Mouse (Mus musculus): Measurements from ENCODE around the gene Wfdc2. TPM values are rescaled to one million over a fixed set of nuclear protein-coding genes. Genes with fewer than 3 reads are reported as not detected.

The Wfdc2 gene
- polyA plus RNA-seq, 1 experiment: 1,286 TPM

DNA sequence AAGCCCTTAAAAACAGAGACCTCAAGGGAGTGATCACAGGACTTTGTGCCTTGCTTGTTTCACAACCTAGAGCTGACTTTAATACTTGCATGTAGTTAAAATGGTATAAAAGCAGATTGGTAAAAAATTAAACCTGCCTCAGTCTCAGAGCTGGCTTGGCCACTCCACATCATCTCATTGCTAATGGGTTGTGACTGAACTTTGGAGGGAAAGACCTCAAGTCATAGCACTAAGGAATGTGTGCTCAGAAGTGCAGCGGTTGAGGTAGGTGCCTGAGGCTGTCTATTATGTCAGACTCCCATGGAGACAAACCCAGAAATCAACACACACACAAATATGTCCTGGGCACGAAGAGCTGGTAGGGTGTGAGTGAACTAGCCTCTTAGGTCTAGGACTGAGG, 18.5 kb upstream of the Wfdc2 start:
- 51% methylated on average over 2 of the region's 2 CpGs for WGBS
- peaks cover 7% of the 10 kb centered on the region for H3K4me1 ChIP-seq (ENCODE audit: control insufficient read depth, insufficient read depth, low read length)
- TF ChIP-seq CTCF (IDR thresholded peaks at IDR 0.05; ENCODE audit: insufficient read depth, low read length) (no peak), POLR2A (IDR thresholded peaks at IDR 0.05; ENCODE audit: borderline replicate concordance, extremely low read depth, low read depth, low read length) (no peak)
- H3K4me3 ChIP-seq (replicated peaks; ENCODE audit: extremely low read depth, low read depth, low read length): no peak overlapping the region
- DNase-seq: no peak

DNA sequence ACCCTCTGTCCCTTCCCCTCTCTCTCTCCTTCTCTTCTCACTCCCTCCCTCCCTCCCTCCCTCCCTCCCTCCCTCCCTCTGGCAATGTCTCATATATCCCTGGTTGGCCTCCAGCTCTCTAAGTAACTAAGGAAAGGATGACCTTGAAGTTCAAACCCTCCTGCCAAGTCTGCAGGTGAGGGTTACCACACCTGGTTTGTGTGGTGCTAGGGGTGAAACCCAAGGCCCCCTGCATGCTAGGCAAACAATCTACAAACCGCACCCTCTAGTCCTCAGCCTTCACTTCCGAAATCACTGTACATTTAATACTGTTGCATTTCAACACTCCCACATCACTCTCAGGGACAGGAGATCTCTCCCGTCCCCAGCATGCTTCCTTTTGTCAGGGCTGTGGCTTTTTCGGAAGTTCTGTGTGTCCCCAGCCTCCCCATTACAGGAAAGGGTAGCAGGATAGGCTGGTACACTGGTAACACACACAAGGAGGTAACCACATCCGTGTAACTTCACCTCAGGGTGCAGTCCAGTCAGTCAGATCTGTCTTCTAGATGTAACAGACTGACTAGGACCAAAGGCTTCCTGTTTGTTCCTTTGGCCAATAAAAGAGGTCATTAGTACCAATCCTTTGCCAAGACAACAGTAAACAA, 17.6 kb upstream of the Wfdc2 start:
- WGBS: 32% methylated on average over 5 of the region's 5 CpGs
- no peak for DNase-seq
- H3K4me3 ChIP-seq (replicated peaks; ENCODE audit: extremely low read depth, low read depth, low read length): no peak overlapping the region
- TF ChIP-seq CTCF (IDR thresholded peaks at IDR 0.05; ENCODE audit: insufficient read depth, low read length) (no peak), POLR2A (IDR thresholded peaks at IDR 0.05; ENCODE audit: borderline replicate concordance, extremely low read depth, low read depth, low read length) (no peak)
- peaks cover 9% of the 10 kb centered on the region for H3K4me1 ChIP-seq (ENCODE audit: control insufficient read depth, insufficient read depth, low read length)

DNA sequence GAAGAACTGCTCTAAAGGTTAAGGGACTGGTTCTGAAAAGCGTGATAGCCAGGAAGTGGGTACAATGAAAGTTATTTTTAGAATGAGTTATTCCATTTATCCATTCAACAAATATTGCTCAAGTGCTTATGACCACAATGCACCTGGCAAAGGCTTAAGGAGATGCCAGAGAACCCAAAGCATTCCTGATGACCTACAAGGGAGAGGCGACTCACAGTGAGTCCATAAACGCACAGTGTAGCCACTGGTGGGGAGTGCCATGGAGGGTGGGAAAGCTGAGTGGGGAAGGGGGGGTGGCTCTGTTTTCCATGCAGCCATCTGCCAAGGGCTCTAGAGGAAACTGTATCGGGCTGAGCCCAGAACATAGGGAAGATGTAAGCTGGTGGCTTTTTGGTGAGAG, 12.9 kb upstream of the Wfdc2 start:
- TF ChIP-seq POLR2A (IDR thresholded peaks at IDR 0.05; ENCODE audit: borderline replicate concordance, extremely low read depth, low read depth, low read length): peak; percentile 36; the same call in 1 of the 2 replicates
- TF ChIP-seq CTCF (IDR thresholded peaks at IDR 0.05; ENCODE audit: insufficient read depth, low read length): no peak
- Histone ChIP-seq H3K4me3 (replicated peaks; ENCODE audit: extremely low read depth, low read depth, low read length) (peak overlapping the region; percentile 14), H3K4me1 (ENCODE audit: control insufficient read depth, insufficient read depth, low read length) (peaks cover 5% of the 10 kb centered on the region; the same call in 1 of the 2 replicates)
- 24% methylated on average over 4 of the region's 4 CpGs for WGBS
- peak; percentile 43 for DNase-seq

DNA sequence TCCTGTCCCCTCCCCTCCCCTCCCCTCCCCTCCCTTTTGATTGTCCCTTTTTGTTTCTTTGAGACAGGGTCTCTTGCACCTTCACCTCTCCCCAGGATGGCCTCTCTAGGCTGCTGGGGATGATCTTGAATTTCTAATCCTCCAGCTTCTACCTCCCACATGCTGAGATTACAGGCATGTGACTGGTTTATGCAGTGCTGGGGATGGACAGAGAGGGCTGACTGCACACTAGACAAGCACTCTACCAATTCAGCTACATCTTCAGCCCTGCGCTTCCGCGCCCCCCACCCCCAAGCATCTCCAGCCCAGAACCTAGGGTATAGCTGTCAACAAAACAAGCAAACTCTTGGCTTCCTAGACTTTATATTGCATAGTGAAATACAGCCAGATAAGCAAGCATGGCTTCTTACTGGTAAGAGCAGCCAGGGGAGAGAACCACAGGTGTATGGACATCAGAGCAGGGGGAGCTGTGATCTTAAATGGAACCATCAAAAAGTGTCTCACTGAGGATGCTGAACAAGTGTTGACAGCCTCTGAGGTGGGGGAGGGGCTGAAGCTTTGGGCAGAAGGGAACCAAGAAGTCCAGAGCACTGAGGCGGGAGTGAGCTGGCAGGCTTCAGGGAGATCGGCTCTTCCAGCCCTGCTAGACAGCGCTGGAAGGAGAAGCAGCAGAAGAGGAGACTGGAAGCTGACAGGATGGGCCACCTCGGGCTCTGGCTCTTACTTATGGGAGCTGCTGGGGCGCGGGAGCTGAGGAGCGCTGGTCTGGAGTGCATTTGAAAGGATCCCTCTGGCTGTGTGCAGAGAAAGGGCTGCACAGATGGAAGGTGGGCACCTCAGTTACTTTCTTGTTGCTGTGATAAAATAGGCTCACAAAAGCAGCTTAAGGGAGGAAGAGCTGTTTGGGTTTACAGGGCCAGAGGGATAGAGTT, 12.0 kb upstream of the Wfdc2 start:
- 28% methylated on average over 10 of the region's 10 CpGs for WGBS
- TF ChIP-seq POLR2A (IDR thresholded peaks at IDR 0.05; ENCODE audit: borderline replicate concordance, extremely low read depth, low read depth, low read length) (no peak), CTCF (IDR thresholded peaks at IDR 0.05; ENCODE audit: insufficient read depth, low read length) (no peak)
- H3K4me3 ChIP-seq (replicated peaks; ENCODE audit: extremely low read depth, low read depth, low read length): no peak overlapping the region
- no peak for DNase-seq
- 0 out of 2 replicates have a peak, but pooled peaks cover 3% of the 10 kb centered on the region for H3K4me1 ChIP-seq (ENCODE audit: control insufficient read depth, insufficient read depth, low read length)

DNA sequence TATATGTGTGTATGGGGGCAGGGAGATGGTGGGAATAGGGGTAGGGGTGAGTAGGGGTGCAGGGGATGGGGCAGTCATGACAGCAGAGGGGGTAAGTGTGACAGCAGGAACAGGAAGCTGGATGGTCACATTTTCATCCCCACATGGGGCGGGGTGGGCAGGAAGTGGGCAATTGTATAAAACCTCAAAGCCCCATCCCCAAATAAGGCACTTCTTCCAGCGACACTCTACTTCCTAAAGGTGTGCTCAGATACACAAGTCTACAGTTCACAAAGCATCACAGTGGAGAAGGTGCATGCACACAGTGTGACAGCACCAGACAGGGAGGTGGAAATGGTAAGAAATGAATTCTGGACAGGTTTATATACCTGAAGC, 11.3 kb upstream of the Wfdc2 start:
- H3K4me1 ChIP-seq (ENCODE audit: control insufficient read depth, insufficient read depth, low read length): 0 out of 2 replicates have a peak, but pooled peaks cover 3% of the 10 kb centered on the region
- TF ChIP-seq CTCF (IDR thresholded peaks at IDR 0.05; ENCODE audit: insufficient read depth, low read length) (no peak), POLR2A (IDR thresholded peaks at IDR 0.05; ENCODE audit: borderline replicate concordance, extremely low read depth, low read depth, low read length) (no peak)
- DNase-seq: no peak
- WGBS: 45% methylated on average over 2 of the region's 2 CpGs
- no peak overlapping the region for H3K4me3 ChIP-seq (replicated peaks; ENCODE audit: extremely low read depth, low read depth, low read length)

DNA sequence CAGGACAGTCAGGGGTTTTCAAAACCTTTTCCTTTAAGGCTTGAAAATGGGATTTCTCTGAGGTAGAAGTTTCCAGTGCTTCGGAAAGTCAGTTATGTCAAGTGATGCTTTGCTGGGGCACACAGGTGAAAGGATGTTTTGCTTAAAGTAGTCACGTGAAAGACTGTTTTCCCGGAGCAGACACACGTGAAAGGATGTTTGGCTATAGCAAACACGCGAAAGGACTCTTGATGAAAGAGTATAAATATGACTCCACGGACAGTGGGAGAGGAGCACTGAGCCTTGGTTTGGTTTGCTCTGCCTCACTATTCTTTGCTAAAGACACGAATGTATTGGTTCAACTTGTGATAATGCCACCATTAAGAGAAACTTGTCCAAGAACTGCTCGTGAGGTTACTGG, 10.7 kb upstream of the Wfdc2 start:
- H3K4me1 ChIP-seq (ENCODE audit: control insufficient read depth, insufficient read depth, low read length): 0 out of 2 replicates have a peak, but pooled peaks cover 3% of the 10 kb centered on the region
- no peak overlapping the region for H3K4me3 ChIP-seq (replicated peaks; ENCODE audit: extremely low read depth, low read depth, low read length)
- DNase-seq: no peak
- TF ChIP-seq POLR2A (IDR thresholded peaks at IDR 0.05; ENCODE audit: borderline replicate concordance, extremely low read depth, low read depth, low read length) (no peak), CTCF (IDR thresholded peaks at IDR 0.05; ENCODE audit: insufficient read depth, low read length) (no peak)
- 51% methylated on average over 9 of the region's 9 CpGs for WGBS

DNA sequence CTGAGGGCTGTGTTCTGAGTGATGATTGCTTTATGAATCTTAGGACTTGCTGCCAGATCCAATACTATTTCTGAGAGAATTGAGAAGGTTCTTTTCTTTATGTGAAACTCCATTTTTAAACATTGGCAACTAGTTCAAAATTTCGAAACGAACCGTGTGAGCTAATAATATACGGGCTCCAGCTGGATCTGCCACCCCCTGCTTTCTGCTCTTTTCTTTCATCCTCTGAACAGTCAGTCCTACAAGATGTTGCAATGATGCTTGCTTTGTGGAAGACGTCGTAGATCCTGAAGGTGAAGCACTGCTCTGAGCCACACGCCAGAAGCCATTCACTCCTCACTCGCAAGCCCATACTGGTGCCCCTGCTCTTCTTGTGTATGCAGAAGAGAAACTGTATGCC, 3.8 kb upstream of the Wfdc2 start:
- TF ChIP-seq CTCF (IDR thresholded peaks at IDR 0.05; ENCODE audit: insufficient read depth, low read length): no peak
- no peak for TF ChIP-seq POLR2A (IDR thresholded peaks at IDR 0.05; ENCODE audit: borderline replicate concordance, extremely low read depth, low read depth, low read length)
- Histone ChIP-seq H3K4me3 (replicated peaks; ENCODE audit: extremely low read depth, low read depth, low read length) (no peak overlapping the region), H3K4me1 (ENCODE audit: control insufficient read depth, insufficient read depth, low read length) (no peaks in the 10 kb centered on the region; the same call in 1 of the 2 replicates)
- 48% methylated on average over 8 of the region's 8 CpGs for WGBS
- no peak for DNase-seq

DNA sequence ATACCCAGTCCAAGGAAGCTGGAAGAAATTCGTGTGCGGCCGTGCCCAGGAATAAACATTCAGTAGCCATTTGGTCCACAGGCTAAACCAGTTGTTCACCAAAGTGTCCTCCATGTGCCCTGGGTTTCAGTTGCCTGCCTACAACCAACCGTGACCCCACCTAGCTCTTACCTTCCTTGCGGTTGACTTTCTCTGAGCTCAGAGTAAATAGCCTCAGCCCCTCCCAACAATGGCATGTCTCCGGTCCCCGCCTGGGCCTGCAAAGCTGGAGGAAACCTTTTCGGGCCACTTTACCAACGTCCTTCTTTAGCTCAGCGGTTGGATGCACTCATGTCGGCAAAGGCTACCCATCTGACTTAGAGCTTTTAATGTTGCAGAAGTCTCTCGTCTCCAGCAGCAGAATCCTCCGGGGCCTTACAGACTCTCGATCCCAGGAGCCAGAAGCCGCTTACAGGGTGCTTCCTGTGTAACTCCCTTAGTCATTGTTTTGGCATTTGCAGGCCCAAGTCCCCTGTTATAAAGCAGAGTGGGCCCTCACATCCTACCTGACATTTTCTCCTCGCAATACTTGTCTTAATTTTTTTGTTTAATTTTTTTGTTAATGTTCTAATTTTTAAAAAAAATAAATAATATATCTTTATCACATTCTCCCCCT, 3.1 kb upstream of the Wfdc2 start:
- no peak overlapping the region for H3K4me3 ChIP-seq (replicated peaks; ENCODE audit: extremely low read depth, low read depth, low read length)
- 34% methylated on average over 16 of the region's 16 CpGs for WGBS
- no peaks in the 10 kb centered on the region; the same call in 1 of the 2 replicates for H3K4me1 ChIP-seq (ENCODE audit: control insufficient read depth, insufficient read depth, low read length)
- DNase-seq: peak; percentile 33
- no peak for TF ChIP-seq POLR2A (IDR thresholded peaks at IDR 0.05; ENCODE audit: borderline replicate concordance, extremely low read depth, low read depth, low read length)
- TF ChIP-seq CTCF (IDR thresholded peaks at IDR 0.05; ENCODE audit: insufficient read depth, low read length): no peak

DNA sequence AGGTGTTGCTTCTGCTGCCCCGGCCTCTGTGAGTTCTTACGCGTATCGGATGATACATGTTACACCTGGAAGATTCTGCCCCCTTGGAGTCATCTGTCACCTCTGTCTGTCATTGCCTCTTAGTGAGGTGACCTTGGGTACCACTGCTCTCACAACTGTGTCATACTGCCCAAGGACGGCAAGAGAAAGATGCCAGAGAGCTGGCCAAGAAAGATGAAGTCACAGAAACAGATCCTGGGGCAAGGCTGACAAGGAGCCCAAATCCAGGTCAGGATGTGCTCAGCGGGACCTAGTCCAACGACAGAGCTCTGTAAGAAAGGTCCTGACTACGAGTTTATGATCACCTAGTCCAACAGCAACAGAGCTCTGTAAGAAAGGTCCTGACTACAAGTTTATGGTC, 2.1 kb upstream of the Wfdc2 start:
- DNase-seq: no peak
- WGBS: 87% methylated on average over 8 of the region's 8 CpGs
- Histone ChIP-seq H3K4me1 (ENCODE audit: control insufficient read depth, insufficient read depth, low read length) (no peaks in the 10 kb centered on the region; the same call in 1 of the 2 replicates), H3K4me3 (replicated peaks; ENCODE audit: extremely low read depth, low read depth, low read length) (no peak overlapping the region)
- TF ChIP-seq POLR2A (IDR thresholded peaks at IDR 0.05; ENCODE audit: borderline replicate concordance, extremely low read depth, low read depth, low read length) (no peak), CTCF (IDR thresholded peaks at IDR 0.05; ENCODE audit: insufficient read depth, low read length) (no peak)

Data from lung, adult 2 months (tissue).